Mouse (Mus musculus) CD4-positive, CD25-positive, alpha-beta regulatory T cell, adult 2 months (primary cell): Measurements from ENCODE around the gene Grem1.

Experiments used
- DNase-seq: peaks from one replicate; pipeline ENCODE4 v3.0.0-alpha.2; 2012; ENCODE audit warnings: low read depth, low spot score

Gene Grem1

GRCm38 (mm10) chr2:113757525-113758310 lies 728 bp downstream of the Grem1 start:
- DNase-seq: no peak

DNA sequence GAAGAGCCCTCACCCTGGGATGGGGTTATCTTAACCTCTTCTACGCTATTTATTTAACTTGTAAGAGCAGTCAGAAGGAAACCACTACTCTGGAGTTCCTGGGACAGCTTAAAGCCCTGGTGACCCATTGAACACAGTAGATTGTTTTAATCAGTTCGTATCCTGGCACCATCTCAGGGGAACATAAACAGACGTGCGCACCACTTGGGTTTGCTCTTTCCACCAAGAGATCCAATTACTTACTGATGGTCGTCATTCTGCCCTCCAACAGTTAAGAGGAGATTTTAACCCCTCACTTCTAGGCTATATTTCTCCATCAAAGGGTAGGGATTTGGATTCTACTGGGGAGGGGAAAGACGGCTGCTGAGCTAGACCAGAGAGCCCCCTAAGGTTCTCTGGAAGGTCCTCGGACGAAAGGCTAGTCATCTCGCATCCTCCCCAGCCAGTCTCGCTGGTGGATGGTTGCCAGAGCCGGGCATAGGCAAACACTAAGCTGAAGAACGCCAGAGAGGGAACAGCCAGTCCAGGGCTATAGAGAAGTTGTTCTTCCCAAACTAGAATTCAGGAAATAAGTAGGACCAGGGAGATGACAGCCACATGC lies 1.4 kb downstream of the Grem1 start:
- no peak for DNase-seq

GRCm38 (mm10) chr2:113749721-113750120 lies 8.7 kb downstream of the Grem1 start:
- no peak for DNase-seq

- no peak for DNase-seq
These were observed 9.1 kb downstream of the Grem1 start for GRCm38 (mm10) chr2:113749309-113749708.

GRCm38 (mm10) chr2:113728581-113728980 lies 29.9 kb downstream of the Grem1 start:
- no peak for DNase-seq

DNA sequence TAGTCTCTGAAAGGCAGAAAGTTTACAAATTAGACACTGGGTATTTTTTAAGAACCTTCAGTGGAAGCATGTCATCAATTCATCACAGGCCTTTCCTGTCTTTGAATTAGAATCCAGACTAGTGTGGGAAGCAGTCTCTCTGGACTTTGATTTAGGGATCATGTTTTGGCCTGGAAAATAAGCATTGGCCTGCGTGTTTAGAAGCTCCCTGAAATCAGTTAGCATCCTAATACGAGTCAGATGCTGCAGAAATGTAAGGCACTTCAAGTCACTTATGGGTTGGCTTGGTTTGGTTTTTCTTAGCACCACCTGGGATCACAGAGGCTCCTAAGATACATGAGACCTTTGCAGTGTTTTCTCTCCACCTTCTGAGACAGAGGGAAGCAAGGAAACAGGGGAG lies 43.6 kb downstream of the Grem1 start:
- DNase-seq: no peak

- no peak for DNase-seq
These were observed 45.0 kb downstream of the Grem1 start for GRCm38 (mm10) chr2:113713406-113713805.

- DNase-seq: no peak
These were observed 50.9 kb downstream of the Grem1 start for GRCm38 (mm10) chr2:113707507-113707906.

DNA sequence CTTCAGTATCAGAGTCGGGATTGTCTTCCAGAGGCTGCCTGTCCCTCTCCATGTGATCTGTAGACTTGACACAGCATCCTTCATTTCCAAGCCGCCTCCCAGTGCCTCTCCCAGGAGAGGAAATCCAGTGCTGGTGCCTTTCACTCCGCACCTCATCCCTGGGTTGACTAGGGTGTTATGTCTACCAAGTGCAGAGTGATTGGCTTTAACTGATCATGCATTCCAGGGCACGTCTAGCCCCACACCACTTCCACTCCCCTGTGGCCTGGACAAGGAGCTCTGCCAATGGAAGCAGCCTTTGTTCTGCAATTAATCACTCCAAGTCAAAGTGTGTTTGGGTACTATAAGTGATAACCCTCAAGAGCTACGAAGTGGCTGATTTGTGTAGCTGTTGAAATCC lies 56.9 kb downstream of the Grem1 start:
- no peak for DNase-seq

DNA sequence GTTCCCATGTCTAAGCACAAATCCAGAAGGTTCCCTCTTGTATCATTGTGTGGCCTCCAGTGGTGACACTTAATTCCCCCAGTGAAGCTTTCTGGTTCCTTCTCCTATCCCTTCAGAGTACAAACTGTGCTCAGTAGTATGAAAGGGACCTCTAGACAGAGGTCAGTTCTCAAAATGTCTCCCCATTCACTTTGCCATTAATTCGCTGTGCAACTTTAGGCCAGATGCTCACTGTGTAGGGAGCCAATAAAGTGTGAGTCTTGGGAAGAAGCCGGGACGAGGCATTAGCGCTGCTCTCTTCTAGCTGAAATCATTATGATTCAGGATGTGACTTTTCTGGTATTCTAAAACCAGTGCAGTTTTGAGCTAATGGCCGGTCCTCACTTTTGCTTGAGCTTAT lies 61.8 kb downstream of the Grem1 start:
- DNase-seq: no peak

GRCm38 (mm10) chr2:113696222-113696621 lies 62.2 kb downstream of the Grem1 start:
- DNase-seq: no peak
